Mouse (Mus musculus) heart, postnatal 4 days (tissue): ENCODE data around the gene Olfr549. TPM values are rescaled to one million over a fixed set of nuclear protein-coding genes. Genes with fewer than 3 reads are reported as not detected.
A peak's percentile ranks its signal among the peaks of the same experiment; 100 is the strongest.

Source experiments
- DNase-seq: peaks from one replicate; pipeline ENCODE4 v3.0.0; 2021
- total RNA-seq, 2 experiments: library from RNA; stranded (reverse); gene quantifications; 2 replicates each; pipeline ENCODE4 v1.2.3; 2021

Gene Olfr549
- total RNA-seq, result not detected

DNA sequence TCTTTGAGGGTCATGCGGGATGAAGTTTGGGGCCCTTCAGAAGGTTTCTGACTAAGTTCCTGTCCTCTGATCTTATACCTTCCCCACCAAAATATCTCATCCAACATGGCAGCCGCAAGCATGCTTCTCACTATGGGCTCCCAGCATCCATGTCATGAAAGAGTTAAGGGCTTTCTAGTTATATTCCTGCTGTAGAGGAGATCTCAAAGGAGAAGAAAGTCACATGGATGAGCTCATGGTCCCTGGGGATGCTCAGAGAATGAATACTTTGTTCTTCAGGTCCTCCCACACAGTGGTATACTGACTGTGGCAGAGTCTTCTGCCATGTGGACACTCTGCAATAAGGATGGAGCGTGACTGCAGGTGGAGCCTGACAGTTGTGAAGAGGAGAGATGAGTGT lies at the start of gene Olfr549:
TSS of gene Olfr549 (plus strand) at position 301 of the 400 bp plus-strand sequence.
- no peak for DNase-seq

DNA sequence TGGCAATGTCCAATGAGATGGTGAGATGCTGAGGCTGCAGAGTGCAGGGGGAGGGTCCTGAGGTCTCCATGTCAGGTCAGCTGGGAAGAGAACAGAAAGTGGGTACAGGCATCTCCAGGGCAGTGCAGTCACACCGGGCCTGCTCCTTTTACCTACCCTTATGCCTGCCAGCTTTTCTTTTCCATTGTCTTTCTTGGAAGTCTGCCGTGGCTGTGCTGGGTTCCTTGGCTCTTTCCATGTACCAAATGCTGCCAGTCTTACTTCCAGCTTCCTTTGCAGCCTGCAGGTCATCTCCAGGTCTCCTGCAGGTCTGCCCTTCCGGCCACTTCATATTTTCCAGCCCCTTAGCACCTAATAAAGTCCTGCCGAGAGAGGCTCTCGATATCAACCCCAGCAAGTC lies 47.7 kb upstream of the Olfr549 start:
- no peak for DNase-seq

DNA sequence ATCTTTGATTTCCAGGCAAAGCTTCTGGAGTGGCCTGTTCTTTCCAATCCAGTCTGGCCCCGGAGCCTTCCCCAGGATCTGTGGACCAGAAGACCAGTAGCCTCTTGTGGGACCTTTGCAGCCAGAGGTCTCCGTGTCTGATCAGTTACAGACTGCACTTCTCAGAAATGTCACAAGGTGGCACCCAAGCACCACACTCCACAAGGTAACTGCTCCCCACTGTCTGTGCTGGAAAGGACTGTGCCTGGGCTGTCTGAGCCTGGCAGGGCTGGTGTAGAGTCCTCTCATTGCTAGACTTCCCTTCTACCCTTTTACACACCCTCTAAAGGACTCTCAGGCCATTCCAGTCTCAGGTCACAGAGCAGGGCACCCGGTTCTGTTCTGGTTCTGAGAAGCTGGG lies 42.8 kb upstream of the Olfr549 start:
- peak; percentile 80 for DNase-seq

DNA sequence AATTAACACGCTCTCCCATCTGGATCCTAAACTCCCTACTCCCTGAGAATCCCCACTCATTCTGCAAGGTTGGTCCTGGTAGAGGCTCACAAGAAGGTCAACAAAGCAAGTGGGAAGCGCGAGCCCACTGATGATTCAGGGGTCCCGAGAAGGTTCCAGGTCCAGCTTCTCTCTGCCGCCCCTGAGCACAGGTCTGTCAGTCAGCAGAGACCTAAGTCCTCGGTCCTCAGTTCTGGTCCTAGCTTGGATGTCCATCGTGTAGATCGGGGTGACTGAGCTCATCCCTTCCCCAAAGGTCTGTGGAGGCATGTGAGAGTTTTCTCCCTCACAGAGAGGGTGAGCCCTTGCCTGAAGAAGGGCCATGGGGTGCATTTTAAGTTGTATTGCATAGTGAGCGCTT lies 41.6 kb upstream of the Olfr549 start:
- DNase-seq, result no peak

DNA sequence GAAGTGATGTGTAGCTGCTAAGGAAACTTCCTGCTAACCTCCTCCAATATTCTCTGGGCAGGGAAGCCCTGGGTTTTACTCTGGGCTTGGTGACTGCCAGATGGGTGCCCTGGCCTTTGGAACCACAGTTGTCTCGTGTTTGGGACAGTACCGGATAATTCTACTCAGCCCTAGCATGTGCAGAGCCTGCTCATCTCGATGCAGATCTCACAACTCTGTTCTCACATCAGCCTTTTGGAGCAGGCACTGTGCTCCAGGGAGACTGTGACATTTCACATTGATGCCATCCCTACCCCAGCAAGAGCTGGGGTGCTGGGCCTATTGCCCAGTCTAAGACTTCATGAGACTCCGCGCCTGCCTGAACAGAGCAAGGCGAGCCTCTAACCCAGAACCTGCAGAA lies 41.0 kb upstream of the Olfr549 start:
- DNase-seq, result no peak

DNA sequence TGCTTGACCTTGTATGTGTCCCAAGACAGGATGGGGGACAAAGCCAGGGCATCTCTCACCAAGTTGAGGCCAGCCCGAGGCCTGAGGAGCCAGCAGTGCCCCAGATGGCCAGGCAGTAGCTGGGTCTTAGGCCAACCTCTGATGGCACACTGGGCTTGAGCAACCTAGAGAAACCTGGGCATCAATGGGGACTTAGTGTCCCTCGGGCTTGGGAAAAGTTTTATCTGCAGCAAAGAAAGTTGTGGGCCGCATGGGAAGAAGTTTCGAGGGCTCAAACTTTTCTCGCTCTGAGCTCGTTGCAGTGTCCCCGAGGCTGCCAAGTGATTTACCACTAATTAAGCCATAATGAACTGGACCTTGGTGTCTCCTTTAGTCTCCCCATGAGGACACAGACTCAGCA lies 39.9 kb upstream of the Olfr549 start:
- DNase-seq, result no peak

DNA sequence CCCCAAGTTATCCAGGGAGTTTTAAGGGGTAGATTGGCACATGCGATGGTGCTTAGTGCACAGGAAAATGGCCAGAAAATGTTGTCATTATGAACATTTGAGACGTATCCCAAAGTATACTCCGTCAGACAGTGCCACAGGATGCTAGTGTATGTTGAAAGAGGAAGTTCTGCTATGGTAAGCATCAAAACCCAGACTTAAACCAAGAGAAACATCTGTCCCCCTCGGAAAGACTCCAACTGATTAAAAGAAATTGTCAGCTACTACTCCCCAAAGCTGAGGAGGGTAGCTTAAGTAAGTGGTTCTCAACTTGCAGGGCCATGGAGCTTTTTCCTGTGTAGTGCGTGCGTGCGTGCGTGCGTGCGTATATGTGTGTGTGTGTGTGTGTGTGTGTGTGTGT lies 37.7 kb upstream of the Olfr549 start:
- no peak for DNase-seq

DNA sequence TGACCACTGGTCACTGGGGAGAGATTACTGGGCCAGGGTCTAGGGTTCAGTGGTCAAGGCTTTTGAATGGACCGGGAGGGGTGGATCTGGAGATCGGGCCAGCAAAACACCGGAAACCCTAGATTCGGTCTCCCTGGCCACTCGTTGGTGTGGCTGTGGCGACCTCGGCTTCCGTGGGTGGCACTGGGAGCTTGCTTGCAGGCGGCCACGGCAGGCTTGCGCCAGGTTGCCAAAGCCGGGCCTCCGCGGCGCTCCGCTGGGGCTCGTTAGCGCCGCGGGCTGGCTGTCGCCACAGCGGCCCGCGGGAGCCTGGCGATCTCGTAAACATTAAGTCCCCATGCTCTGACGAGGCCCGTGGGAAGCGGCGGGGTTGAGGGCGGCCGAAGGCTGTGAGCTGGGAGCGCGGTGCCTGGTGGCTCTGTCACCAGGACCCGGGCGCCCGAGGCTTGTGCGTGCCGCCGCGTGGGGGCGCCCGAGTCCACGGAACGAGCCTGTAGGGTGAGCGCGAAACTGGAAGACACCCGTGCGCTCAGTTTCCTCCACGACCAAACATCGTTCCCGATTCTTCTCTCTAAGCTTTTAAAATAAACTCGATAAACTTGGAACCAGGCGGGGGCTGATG lies 36.7 kb upstream of the Olfr549 start:
- DNase-seq, result peak; percentile 92

DNA sequence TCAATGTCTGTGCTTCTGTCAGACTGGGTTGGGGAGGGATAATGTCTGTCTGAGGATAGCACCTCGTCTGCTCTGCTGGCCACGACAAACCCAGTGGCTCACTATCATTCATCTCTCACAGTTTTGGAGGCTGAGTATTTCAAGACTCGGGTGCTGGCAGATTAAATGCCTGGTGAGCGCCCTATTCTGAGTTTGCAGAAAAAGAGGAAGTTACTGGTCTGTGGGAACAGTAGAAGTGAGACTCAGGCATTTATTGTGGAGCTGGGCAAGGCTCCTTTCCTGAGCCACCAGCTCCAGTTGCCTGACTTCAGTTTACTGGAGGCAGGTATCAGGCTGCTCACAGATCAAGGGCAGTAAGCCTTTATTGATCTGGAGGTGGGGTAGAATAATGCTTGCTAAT lies 35.5 kb upstream of the Olfr549 start:
- no peak for DNase-seq

DNA sequence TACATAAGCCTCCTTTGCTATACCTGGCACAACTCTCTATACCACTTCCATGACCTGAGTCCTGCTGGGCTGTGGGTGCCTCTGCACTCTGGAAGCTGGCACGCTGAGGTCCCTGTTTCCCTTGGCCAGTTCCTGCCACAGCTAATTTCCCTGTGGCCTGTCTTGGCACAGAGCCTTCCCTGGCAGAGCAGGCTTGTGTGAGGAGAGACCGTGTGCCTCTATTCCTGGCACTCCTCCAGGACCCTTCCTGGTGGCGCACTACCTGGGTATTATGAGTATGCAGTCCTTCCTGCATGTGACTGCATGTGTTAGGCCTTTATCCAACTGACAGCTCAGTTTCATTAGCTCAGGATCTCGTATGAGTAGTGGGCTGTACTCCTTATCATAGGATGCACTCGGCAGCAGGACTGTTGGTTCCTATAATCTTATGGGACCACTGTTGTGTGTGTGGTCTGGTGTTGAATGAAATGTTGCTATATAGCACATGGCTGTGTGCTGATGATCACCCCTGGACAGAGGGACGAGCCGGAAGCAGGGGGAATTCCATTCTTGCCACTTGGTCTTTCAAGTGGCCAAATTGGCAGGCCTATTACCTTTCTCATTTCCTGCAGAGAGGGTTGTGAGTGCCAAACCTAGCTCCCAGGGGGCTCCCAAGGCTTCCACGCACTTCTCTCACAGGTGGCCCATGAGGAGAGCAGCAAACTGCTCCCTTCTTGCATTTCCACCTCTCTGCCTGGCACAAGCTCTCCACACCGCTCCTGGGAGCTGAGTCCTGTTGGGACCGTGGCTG lies 33.2 kb upstream of the Olfr549 start:
- DNase-seq, result peak; percentile 53

DNA sequence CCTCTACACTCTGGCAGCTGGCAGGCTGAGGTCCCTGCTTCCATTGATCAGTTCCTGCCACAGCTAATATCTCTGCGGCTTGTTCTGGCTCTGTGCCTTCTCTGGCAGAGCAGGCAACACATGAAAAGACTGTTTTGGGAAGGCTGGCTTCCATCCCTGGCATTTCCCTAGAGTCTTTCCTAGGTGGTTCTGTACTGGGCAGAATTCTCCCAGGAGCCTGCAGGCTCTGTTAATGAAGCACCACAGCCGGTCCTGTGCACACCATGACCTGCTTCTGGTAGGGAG lies 32.7 kb upstream of the Olfr549 start:
- no peak for DNase-seq

DNA sequence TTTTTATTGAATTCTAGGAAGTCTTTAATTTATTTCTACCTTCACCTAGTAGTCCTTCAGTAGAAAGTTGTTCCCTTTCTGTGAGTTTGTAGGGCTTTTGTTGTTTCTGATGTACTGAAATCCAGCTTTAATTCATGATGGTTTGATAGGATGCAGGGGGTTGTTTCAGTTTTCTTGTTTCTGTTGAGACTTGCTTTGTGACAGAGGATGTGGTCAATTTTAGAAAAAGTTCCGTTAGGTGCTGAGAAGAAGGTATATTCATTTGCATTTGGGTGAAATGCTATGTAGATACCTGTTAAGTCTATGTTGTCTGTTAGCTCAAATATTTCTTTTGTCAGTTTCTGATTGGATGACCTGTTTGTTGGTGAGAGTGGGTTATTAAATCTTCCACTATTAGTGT lies 20.6 kb upstream of the Olfr549 start:
- no peak for DNase-seq

DNA sequence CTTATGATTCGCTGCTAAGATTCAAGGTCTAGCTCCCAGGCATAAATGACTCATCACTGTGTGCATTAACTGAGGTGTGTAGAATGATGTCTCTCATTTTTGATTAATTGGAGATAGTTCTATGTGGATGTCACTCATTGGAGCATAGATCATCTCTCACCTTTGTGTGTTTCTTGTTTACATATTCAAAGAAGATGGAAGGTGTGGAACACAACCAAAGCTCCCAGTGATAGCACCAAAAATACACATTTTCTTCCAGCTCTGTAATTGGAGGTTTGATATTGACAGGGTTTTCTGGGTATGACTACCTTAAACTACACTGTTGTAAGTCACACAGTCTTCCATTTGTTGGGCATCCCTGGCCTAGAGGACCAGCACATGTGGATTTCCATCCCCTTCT lies 15.2 kb upstream of the Olfr549 start, which contains the start of gene Olfr547:
TSS of gene Olfr547 (plus strand) at position 301 of the 400 bp plus-strand sequence.
- DNase-seq, result no peak

DNA sequence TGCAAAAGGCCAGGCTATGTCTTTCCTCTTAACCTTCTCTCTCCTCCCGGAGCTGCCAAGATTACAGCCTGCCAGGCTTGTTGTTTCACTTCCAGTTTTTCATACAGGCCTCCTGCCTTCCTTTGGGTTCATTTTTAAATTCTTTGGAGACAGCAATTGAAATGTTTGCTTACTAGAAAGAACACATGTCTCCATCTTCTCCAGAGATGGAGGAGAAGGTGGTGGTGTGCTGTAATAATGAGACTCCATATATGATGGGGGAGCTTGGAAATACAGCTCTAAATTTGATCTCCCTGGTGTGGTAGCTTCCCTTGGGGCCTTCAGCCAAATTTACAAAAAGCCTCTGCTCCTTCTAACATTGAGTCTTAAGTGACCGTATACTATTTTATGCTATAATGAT lies 9.1 kb upstream of the Olfr549 start, which contains the start of gene Olfr548-ps1:
TSS of gene Olfr548-ps1 (plus strand) at position 301 of the 400 bp plus-strand sequence.
- no peak for DNase-seq

DNA sequence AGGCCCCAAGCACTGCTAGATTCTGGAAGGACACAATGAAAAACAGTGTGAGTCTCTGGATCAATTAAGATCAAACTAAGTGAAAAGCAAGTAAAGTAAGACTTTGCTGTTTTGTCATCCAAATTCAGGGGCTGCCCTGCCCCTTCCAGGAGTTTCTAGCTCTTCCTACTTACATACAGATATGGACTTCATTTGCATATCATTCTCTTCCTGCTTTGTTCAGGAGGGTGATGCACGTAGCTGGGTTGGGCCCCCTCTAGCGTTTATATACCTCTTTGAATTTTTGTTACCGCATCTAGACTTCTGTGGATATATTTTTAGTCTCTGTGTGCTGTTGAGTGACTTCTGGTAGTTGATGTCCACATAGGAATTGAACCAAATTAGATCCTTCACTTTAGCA lies 8.4 kb upstream of the Olfr549 start:
- DNase-seq, result no peak

DNA sequence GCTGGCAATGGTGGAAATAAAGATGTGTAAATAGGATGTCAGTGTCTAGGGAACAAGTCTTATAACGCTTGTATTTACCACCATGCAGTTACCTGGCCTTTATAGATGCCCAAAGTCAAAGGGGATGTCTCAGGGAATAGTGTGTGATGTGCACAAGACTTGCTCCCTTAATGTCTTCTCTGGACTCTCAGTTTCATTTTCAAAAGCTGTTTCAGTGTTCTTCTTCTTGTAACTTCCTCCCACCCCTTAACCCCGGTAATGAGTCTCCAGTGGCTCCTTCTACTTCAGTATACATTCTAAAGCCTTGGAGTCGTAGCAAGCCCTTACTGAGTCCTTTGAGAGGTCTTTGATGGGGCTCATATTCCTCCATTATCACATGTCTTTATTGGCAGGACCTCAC lies 3.6 kb downstream of the Olfr549 start:
- DNase-seq, result no peak

DNA sequence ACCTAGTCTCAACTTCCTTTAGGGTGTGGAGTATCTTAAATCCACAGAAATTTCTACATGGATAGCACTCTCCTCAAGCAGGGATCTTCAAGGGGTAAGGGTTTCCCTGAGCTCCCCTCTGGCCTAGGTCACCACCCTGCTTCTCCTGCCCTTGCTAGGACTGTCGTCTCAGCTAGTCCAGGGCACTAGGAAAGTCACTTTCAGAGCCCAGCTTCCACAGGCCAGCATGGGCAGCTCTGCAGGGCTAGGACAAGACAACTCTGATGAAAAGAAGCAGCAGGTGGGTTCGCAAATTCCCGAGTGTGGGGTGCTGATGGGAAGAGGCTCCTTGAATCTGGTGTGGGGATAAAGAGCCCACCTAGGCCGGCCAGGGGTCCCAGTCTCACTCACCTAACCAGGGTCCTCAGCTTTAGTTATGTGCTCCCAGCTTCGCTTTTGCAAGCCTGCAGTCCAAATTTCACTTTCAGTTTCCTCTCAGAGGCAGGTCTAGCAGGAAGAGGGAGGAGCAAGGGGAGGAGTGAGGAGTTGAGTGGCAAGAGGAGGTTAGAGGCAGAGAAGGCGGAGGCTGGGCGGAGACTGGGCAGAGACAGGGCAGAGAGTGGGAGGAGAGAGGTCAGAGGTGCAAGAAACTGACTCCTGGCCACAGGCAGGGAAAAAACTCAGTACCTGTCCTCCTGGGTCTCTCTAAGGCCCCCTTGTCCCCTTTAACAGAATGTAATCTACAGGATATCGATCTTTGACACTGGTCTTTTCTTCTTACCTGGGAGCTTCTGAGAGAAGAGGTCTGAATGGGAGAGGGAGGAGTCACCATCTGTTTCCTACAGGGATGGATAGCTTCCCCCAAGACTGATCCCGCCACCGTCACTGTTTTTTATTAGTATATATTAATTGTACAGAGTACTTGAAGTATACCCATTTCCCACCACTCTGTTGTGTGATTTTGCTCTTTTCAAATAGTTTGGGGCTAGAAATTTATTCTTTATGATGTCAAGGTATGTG lies 15.6 kb downstream of the Olfr549 start, which contains the start of gene Trim21:
TSS of gene Trim21 (minus strand) at position 488 of the 999 bp plus-strand sequence.
- peak; percentile 84 for DNase-seq

DNA sequence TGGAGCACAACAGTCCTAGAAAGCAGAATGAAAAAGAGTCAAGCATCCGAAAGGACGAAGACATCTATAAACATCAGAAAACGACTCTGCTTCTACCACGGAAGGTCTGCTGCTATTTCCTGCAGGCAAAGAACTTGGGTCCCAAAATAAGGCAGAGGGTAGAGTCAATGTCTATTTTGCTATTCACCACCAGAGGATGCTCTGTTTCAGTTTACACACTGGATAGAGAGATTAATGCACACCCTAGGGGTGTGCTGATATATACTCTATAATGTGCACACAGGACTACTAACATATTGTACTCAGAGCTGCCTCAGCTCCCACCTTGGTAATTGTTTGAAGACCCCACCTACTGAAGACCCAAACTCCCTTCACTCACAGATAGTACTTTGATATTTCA lies 16.5 kb downstream of the Olfr549 start:
- no peak for DNase-seq

DNA sequence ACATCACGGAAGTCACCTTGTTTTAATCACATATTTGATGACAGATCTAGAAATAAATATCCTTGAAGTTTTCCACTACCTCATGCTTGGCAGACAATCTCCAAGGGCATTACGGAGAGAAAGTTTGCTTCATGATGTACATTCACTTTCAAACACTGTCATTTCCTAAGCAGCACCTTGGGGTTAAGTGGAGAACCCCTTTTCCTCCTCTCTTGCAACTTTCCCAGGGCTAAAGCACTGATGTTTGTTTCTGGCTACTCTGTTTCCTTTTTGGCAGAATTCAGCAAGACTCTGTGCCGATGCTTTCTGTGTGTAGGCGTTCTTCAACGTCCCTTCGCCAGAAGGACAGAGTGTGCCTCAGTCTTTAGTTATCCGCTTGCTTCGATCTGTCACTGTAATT lies 21.5 kb downstream of the Olfr549 start, which contains the start of gene Olfr550:
TSS of gene Olfr550 (plus strand) at position 301 of the 400 bp plus-strand sequence.
- no peak for DNase-seq

DNA sequence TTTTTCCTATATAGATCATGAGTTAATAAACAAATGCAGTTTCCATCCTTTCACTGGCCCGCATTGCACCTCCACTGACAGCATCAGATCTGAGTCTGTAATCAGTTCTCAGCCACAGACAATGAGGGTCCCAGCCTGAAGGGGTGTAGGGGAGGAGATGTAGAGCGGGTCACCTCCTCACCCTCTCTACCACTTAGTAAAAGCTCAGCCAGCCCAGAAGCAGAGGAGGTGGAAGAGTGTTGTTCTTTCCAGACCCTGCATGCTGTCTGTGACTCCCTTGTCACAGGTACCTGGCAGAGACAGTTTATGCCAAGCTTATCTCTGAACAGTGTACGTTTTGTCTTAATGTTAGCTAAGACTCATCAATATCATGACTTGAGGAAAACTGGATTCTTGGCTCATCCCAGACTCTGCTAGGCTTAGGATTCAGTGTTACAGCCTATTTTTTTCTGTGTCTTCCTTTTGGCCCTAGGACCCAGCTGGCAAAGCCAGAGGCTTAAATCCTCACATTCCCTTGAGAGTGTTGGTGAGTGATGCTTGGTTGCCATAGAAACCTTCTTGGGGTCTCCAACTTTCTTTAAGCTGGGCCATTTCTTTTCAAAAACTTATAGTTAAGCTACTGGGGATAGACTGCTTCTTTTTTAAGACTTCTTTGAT lies 23.6 kb downstream of the Olfr549 start:
- no peak for DNase-seq

DNA sequence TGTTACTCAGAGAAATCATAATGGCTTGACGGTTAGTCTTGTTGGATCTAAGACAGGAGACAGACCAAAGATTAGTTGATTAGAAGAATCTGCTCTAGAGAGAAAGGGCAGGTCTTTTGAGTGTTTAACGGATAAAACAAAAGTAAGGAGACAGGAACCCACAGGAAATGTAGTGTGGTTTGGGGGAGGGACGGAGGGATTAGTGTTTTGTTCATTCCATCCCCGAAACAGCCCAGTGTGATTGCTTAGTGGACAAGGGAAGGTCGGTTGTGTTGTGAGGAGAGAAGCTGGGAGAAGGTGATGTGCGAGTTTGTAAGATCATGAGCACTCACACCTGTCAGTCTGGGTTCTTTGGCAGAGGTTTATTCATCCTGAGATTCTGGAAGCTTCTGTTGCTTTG lies 26.3 kb downstream of the Olfr549 start:
- DNase-seq, result no peak

DNA sequence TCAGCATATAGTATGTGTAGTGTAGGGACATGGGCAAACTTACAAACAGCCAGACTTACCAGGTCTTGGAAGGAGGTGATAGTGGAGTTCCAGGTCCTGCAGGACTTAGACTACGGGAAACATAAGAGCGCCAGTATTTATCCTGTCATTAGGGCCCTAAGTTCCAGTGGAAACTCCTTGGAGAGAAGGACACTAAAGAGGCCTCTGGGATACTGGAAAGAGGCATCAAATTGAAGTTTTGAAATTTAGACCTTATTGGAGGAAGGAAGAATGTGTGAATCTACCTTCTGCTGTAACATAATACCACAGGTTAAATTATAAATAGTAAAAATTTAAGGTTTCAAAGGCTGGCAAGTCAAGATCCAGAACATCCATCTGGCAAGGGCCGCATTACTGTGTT lies 42.1 kb downstream of the Olfr549 start, which contains the start of gene Olfr551:
TSS of gene Olfr551 (minus strand) at position 101 of the 400 bp plus-strand sequence.
- DNase-seq, result no peak
